Mouse (Mus musculus) neural tube, embryonic 13.5 days (tissue): Measurements from ENCODE around the gene Cd28. TPM values are rescaled to one million over a fixed set of nuclear protein-coding genes. Genes with fewer than 3 reads are reported as not detected.

Experiments used
- ATAC-seq: fragments of 200-750 bp; cut with Nextera tagmentation; 2 replicates; pipeline ENCODE4 v1.8.0; 2017; ENCODE audit warnings: low read depth, mild to moderate bottlenecking, moderate TSS enrichment, moderate library complexity
- H3K27ac ChIP-seq: fragments of 300-500 bp; sonication (generic); replicated peaks from 2 replicates; pipeline ENCODE4 v1.5.1; 2015; ENCODE audit warnings: moderate library complexity, mild to moderate bottlenecking, inconsistent platforms
- H3K27me3 ChIP-seq: fragments of 300-500 bp; sonication (generic); 2 replicates; pipeline ENCODE4 v1.6.1; 2015; ENCODE audit warnings: mild to moderate bottlenecking, inconsistent platforms
- H3K36me3 ChIP-seq: fragments of 300-500 bp; sonication (generic); 2 replicates; pipeline ENCODE4 v1.6.1; 2015; ENCODE audit warnings: mild to moderate bottlenecking, inconsistent platforms
- H3K4me1 ChIP-seq: fragments of 300-500 bp; sonication (generic); replicated peaks from 2 replicates; pipeline ENCODE4 v1.6.1; 2015; ENCODE audit warnings: inconsistent platforms
- H3K4me2 ChIP-seq: fragments of 300-500 bp; sonication (generic); 2 replicates; pipeline ENCODE4 v1.6.1; 2015; ENCODE audit warnings: inconsistent platforms, mild to moderate bottlenecking, moderate library complexity
- H3K4me3 ChIP-seq: fragments of 300-500 bp; sonication (generic); 2 replicates; pipeline ENCODE4 v1.5.1; 2015; ENCODE audit warnings: mild to moderate bottlenecking, inconsistent platforms
- H3K9ac ChIP-seq: fragments of 300-500 bp; sonication (generic); 2 replicates; pipeline ENCODE4 v1.6.1; 2015; ENCODE audit warnings: moderate library complexity, mild to moderate bottlenecking, inconsistent platforms
- H3K9me3 ChIP-seq: fragments of 300-500 bp; sonication (generic); 2 replicates; pipeline ENCODE4 v1.6.1; 2016; ENCODE audit warnings: inconsistent platforms
- WGBS: fragments of 180-500 bp; shearing (Covaris S2); methylation state at CpG from one replicate; pipeline ENCODE4 v1.1.7; 2015; 5-methylcytosine and 5-hydroxymethylcytosine counted together
- polyA plus RNA-seq: library from polyadenylated mRNA; unstranded; fragments of >200 nt; fragmentation: Nextera tagmentation; extraction: Ambion mirVana; gene quantifications from 2 replicates; pipeline ENCODE4 v1.2.1, GENCODE M21; 2015

Gene Cd28
- polyA plus RNA-seq, 1 experiment from 2014 or later, result 0.24 TPM

GRCm38 (mm10) chr1:60752986-60753385 lies 36.4 kb downstream of the Cd28 start:
- H3K4me3 ChIP-seq, result no peak overlapping the region
- no peak overlapping the region for H3K4me2 ChIP-seq
- H3K27ac ChIP-seq, result no peak overlapping the region
- no peak overlapping the region for H3K9ac ChIP-seq
- H3K9me3 ChIP-seq, result no peaks in the 10 kb centered on the region
- no peak for ATAC-seq
- no peaks in the 10 kb centered on the region for H3K27me3 ChIP-seq
- H3K4me1 ChIP-seq, result no peaks in the 10 kb centered on the region
- 94% methylated on average over 1 of the region's 1 CpGs for WGBS
- no peaks in the 10 kb centered on the region for H3K36me3 ChIP-seq

- no peaks in the 10 kb centered on the region for H3K27me3 ChIP-seq
- no peak for ATAC-seq
- no peak overlapping the region for H3K27ac ChIP-seq
- no peak overlapping the region for H3K4me3 ChIP-seq
- no peaks in the 10 kb centered on the region for H3K36me3 ChIP-seq
- H3K9ac ChIP-seq, result no peak overlapping the region
- no peak overlapping the region for H3K4me2 ChIP-seq
- H3K4me1 ChIP-seq, result no peaks in the 10 kb centered on the region
- H3K9me3 ChIP-seq, result no peaks in the 10 kb centered on the region
- WGBS, result 92% methylated on average over 12 of the region's 12 CpGs
Observed at GRCm38 (mm10) chr1:60753981-60754380, 37.4 kb downstream of the Cd28 start.

GRCm38 (mm10) chr1:60755391-60756243 lies 39.0 kb downstream of the Cd28 start:
- Histone ChIP-seq H3K4me3 (no peak overlapping the region), H3K4me1 (no peaks in the 10 kb centered on the region), H3K4me2 (no peak overlapping the region), H3K36me3 (no peaks in the 10 kb centered on the region), H3K27ac (no peak overlapping the region), H3K9me3 (no peaks in the 10 kb centered on the region), H3K27me3 (no peaks in the 10 kb centered on the region), H3K9ac (no peak overlapping the region)
- WGBS, result 89% methylated on average over 7 of the region's 7 CpGs
- ATAC-seq, result no peak

- ATAC-seq, result no peak
- Histone ChIP-seq H3K27me3 (no peaks in the 10 kb centered on the region), H3K4me2 (no peak overlapping the region), H3K36me3 (no peaks in the 10 kb centered on the region), H3K4me3 (no peak overlapping the region), H3K4me1 (no peaks in the 10 kb centered on the region), H3K9me3 (no peaks in the 10 kb centered on the region), H3K9ac (no peak overlapping the region), H3K27ac (no peak overlapping the region)
- 91% methylated on average over 2 of the region's 2 CpGs for WGBS
Observed at GRCm38 (mm10) chr1:60757631-60758030, 41.0 kb downstream of the Cd28 start.

GRCm38 (mm10) chr1:60758226-60758625 lies 41.6 kb downstream of the Cd28 start:
- H3K27ac ChIP-seq, result no peak overlapping the region
- H3K4me1 ChIP-seq, result no peaks in the 10 kb centered on the region
- no peak overlapping the region for H3K9ac ChIP-seq
- H3K9me3 ChIP-seq, result no peaks in the 10 kb centered on the region
- no peak overlapping the region for H3K4me3 ChIP-seq
- no peak overlapping the region for H3K4me2 ChIP-seq
- ATAC-seq, result no peak
- 72% methylated on average over 1 of the region's 1 CpGs for WGBS
- H3K36me3 ChIP-seq, result no peaks in the 10 kb centered on the region
- no peaks in the 10 kb centered on the region for H3K27me3 ChIP-seq

- Histone ChIP-seq H3K4me3 (no peak overlapping the region), H3K9ac (no peak overlapping the region), H3K4me2 (no peak overlapping the region), H3K9me3 (no peaks in the 10 kb centered on the region), H3K4me1 (no peaks in the 10 kb centered on the region), H3K36me3 (no peaks in the 10 kb centered on the region), H3K27me3 (no peaks in the 10 kb centered on the region), H3K27ac (no peak overlapping the region)
- ATAC-seq, result no peak
- 60% methylated on average over 7 of the region's 7 CpGs for WGBS
Observed at GRCm38 (mm10) chr1:60759563-60760335, 43.1 kb downstream of the Cd28 start.

GRCm38 (mm10) chr1:60760475-60760874 lies 43.9 kb downstream of the Cd28 start:
- Histone ChIP-seq H3K4me1 (no peaks in the 10 kb centered on the region), H3K4me2 (no peak overlapping the region), H3K9me3 (no peaks in the 10 kb centered on the region), H3K9ac (no peak overlapping the region), H3K36me3 (no peaks in the 10 kb centered on the region), H3K27ac (no peak overlapping the region), H3K4me3 (no peak overlapping the region), H3K27me3 (no peaks in the 10 kb centered on the region)
- no peak for ATAC-seq
- 97% methylated on average over 3 of the region's 3 CpGs for whole genome bisulfite sequencing

- H3K4me1 ChIP-seq, result no peaks in the 10 kb centered on the region
- no peak overlapping the region for H3K9ac ChIP-seq
- no peak overlapping the region for H3K4me3 ChIP-seq
- H3K27me3 ChIP-seq, result no peaks in the 10 kb centered on the region
- H3K9me3 ChIP-seq, result no peaks in the 10 kb centered on the region
- H3K36me3 ChIP-seq, result no peaks in the 10 kb centered on the region
- 97% methylated on average over 3 of the region's 3 CpGs for WGBS
- no peak overlapping the region for H3K4me2 ChIP-seq
- ATAC-seq, result no peak
- H3K27ac ChIP-seq, result no peak overlapping the region
Observed at GRCm38 (mm10) chr1:60761528-60762171, 45.0 kb downstream of the Cd28 start.

GRCm38 (mm10) chr1:60762451-60762850 lies 45.9 kb downstream of the Cd28 start:
- Histone ChIP-seq H3K4me1 (no peaks in the 10 kb centered on the region), H3K4me3 (no peak overlapping the region), H3K36me3 (no peaks in the 10 kb centered on the region), H3K9me3 (no peaks in the 10 kb centered on the region), H3K27me3 (no peaks in the 10 kb centered on the region), H3K27ac (no peak overlapping the region), H3K9ac (no peak overlapping the region), H3K4me2 (no peak overlapping the region)
- ATAC-seq, result no peak
- 97% methylated on average over 1 of the region's 1 CpGs for WGBS

- no peaks in the 10 kb centered on the region for H3K9me3 ChIP-seq
- no peak overlapping the region for H3K4me3 ChIP-seq
- 94% methylated on average over 20 of the region's 20 CpGs for WGBS
- H3K9ac ChIP-seq, result no peak overlapping the region
- H3K27me3 ChIP-seq, result no peaks in the 10 kb centered on the region
- H3K4me1 ChIP-seq, result no peaks in the 10 kb centered on the region
- H3K27ac ChIP-seq, result no peak overlapping the region
- no peaks in the 10 kb centered on the region for H3K36me3 ChIP-seq
- ATAC-seq, result no peak
- H3K4me2 ChIP-seq, result no peak overlapping the region
Observed at GRCm38 (mm10) chr1:60762916-60763315, 46.3 kb downstream of the Cd28 start.

GRCm38 (mm10) chr1:60771771-60772170 lies 55.2 kb downstream of the Cd28 start:
- no peaks in the 10 kb centered on the region for H3K27me3 ChIP-seq
- H3K4me2 ChIP-seq, result no peak overlapping the region
- no peaks in the 10 kb centered on the region for H3K36me3 ChIP-seq
- H3K4me1 ChIP-seq, result no peaks in the 10 kb centered on the region
- H3K9me3 ChIP-seq, result no peaks in the 10 kb centered on the region
- ATAC-seq, result no peak
- H3K9ac ChIP-seq, result no peak overlapping the region
- no peak overlapping the region for H3K27ac ChIP-seq
- H3K4me3 ChIP-seq, result no peak overlapping the region
- 92% methylated on average over 7 of the region's 7 CpGs for WGBS

- Histone ChIP-seq H3K27ac (no peak overlapping the region), H3K27me3 (no peaks in the 10 kb centered on the region), H3K4me1 (peaks cover 3% of the 10 kb centered on the region), H3K4me3 (no peak overlapping the region), H3K4me2 (no peak overlapping the region), H3K36me3 (no peaks in the 10 kb centered on the region), H3K9me3 (no peaks in the 10 kb centered on the region), H3K9ac (no peak overlapping the region)
- no peak for ATAC-seq
- WGBS, result 70% methylated on average over 3 of the region's 3 CpGs
Observed at GRCm38 (mm10) chr1:60773231-60773630, 56.6 kb downstream of the Cd28 start.
